8 mouse cellular contexts compared by ENCODE assay signal in the genomic region with DNA sequence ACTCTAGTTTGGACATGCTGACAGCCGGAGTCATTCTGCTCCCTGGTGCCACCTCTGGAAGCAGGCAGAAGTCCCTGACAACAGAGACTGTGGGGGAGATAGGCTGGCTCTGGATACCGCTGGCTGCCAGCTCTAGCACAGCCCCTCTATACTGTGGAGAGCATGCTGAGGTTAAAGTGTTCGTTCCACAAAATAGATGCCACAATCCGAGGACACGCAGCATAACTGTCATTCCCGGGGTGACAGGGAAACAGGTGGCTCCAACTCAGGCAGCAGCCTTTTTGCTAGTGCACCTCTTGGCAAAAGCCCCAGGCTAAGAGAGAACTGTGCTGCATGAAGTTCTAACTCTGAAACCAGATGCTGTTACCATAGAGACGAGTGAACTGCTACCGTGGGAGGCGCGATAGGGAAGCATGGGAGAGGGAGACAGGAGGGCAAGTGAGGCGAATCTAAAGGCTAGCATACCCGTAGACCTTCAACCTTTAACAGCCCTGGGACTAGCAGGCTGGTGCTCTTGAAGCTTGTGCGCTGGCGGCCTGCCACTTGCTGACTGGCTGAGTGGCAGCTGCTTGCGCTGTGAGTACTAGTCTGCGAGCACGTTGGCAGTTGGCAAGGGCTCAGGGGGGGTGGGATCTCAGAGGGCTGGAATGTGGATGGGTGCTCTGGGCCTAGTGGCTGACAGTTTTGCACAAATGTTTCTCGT. TPM values are rescaled to one million over a fixed set of nuclear protein-coding genes. Genes with fewer than 3 reads are reported as not detected.
DNase-seq lines count a peak whose midpoint lies in the region; ATAC-seq and TF ChIP-seq lines count a peak whose summit lies in the region.

No protein-coding gene starts in this region.

- peak overlapping the region; percentile 85 for H3K27ac ChIP-seq in layer of hippocampus, adult 2 months

- ATAC-seq in megakaryocyte, adult 5-6 weeks (ENCODE audit: poor library complexity, severe bottlenecking): no peak
- peak; percentile 68 for ATAC-seq in frontal cortex, adult (ENCODE audit: low TSS enrichment)

- TF ChIP-seq POLR2A in lung, adult 2 months (IDR thresholded peaks at IDR 0.05; ENCODE audit: borderline replicate concordance, extremely low read depth, low read depth, low read length): no peak

- H3K9me3 ChIP-seq in megakaryocyte, embryonic 14.5 days: no peaks in the 10 kb centered on the region

- H3K36me3 ChIP-seq in megakaryocyte, embryonic 14.5 days (replicated peaks; ENCODE audit: low read length): no peaks in the 10 kb centered on the region

- intact Hi-C loops in heart, postnatal 36 days (cut with DNase I): loop anchor here (2.0 to 10.0 kb wide), 5 partner anchors 42 to 455 kb away; partner anchors contain the start of gene Slc4a4

- DNase-seq in heart, postnatal 36 days: peak; percentile 76 to 78
- DNase-seq in layer of hippocampus, adult 2 months (ENCODE audit: low spot score in 2 of 2): peak; percentile 74 to 77
- peak; percentile 88 for DNase-seq in lung, adult 2 months
- peak; percentile 65 for DNase-seq in ovary, postnatal 36 days (ENCODE audit: low spot score)
- DNase-seq in urinary bladder, postnatal 4 days (ENCODE audit: low spot score in 2 of 2): no peak

- 36% methylated on average over 18 of the region's 18 CpGs for WGBS in lung, adult 2 months

- peak overlapping the region; percentile 6 for H3K4me3 ChIP-seq in megakaryocyte, embryonic 14.5 days (replicated peaks)
- H3K4me3 ChIP-seq in layer of hippocampus, adult 2 months: peak overlapping the region; percentile 27
- H3K4me3 ChIP-seq in lung, adult 2 months (replicated peaks; ENCODE audit: extremely low read depth, low read depth, low read length): no peak overlapping the region

- peak; percentile 51 for TF ChIP-seq CTCF in layer of hippocampus, adult 2 months (conservative IDR thresholded peaks at IDR 0.05)
- peak; percentile 25; the same call in 1 of the 2 replicates for TF ChIP-seq CTCF in lung, adult 2 months (IDR thresholded peaks at IDR 0.05; ENCODE audit: insufficient read depth, low read length)

- H3K4me1 ChIP-seq in megakaryocyte, embryonic 14.5 days: peaks cover 20% of the 10 kb centered on the region
- peaks cover 3% of the 10 kb centered on the region for H3K4me1 ChIP-seq in lung, adult 2 months (ENCODE audit: control insufficient read depth, insufficient read depth, low read length)

- peaks cover 43% of the 10 kb centered on the region for H3K27me3 ChIP-seq in megakaryocyte, embryonic 14.5 days (replicated peaks)

RNA-seq across cellular contexts. Expression of gene Slc4a4, which starts 42.9 kb away (rescaled TPM):
- not detected in 2 replicates for polyA plus RNA-seq in megakaryocyte, embryonic 14.5 days (2012; ENCODE audit: insufficient read depth, low replicate concordance)
- not detected in 2 replicates for total RNA-seq in megakaryocyte, adult 5-6 weeks (2015)
- not detected in 2 replicates for total RNA-seq in megakaryocyte, adult 5-6 weeks (2017)
- 10 to 100 TPM; 22.4 to 32.2 TPM for total RNA-seq in heart, postnatal 36 days (2021)
- total RNA-seq in layer of hippocampus, adult 2 months (2021): 100 to 1,000 TPM; 154 to 161 TPM
- polyA plus RNA-seq in lung, adult 2 months (2012; rRNA removed): 2.7 and 4.8 TPM in 2 replicates

Comparison
In these comparisons a context has a peak if more than half of its experiments do, and no peak if none do; other contexts are left out.
1. DNase-seq: peak in heart, postnatal 36 days (2 of 2), layer of hippocampus, adult 2 months (2 of 2), lung, adult 2 months (single experiment) and ovary, postnatal 36 days (single experiment); none in urinary bladder, postnatal 4 days (0 of 2).
2. RNA of gene Slc4a4, which starts 42.9 kb away (total RNA-seq): 154 to 161 TPM in layer of hippocampus, adult 2 months and 22.4 to 32.2 TPM in heart, postnatal 36 days; not detected in megakaryocyte, adult 5-6 weeks; every median in the first group is over 10 times any median in the second.